Mouse (Mus musculus) embryonic facial prominence, embryonic 13.5 days (tissue): ENCODE results near the gene Srcap. TPM values are rescaled to one million over a fixed set of nuclear protein-coding genes. Genes with fewer than 3 reads are reported as not detected.
A peak's percentile ranks its signal among the peaks of the same experiment; 100 is the strongest.

Experiments
- ATAC-seq: fragments of 200-750 bp; cut with Nextera tagmentation; 2 replicates; pipeline ENCODE4 v1.8.0; 2017; ENCODE audit warnings: low read depth; ENCODE audit not compliant: insufficient number of reproducible peaks, insufficient read depth, low FRiP score, low TSS enrichment
- H3K27ac ChIP-seq: fragments of 300-500 bp; sonication (generic); 2 replicates; pipeline ENCODE4 v1.5.1; 2015; ENCODE audit warnings: moderate library complexity, mild to moderate bottlenecking, inconsistent platforms
- H3K27me3 ChIP-seq: fragments of 300-500 bp; sonication (generic); 2 replicates; pipeline ENCODE4 v1.6.1; 2015; ENCODE audit warnings: mild to moderate bottlenecking, inconsistent platforms
- H3K36me3 ChIP-seq: fragments of 300-500 bp; sonication (generic); 2 replicates; pipeline ENCODE4 v1.6.1; 2015; ENCODE audit warnings: mild to moderate bottlenecking, inconsistent platforms
- H3K4me1 ChIP-seq: fragments of 300-500 bp; sonication (generic); 2 replicates; pipeline ENCODE4 v1.6.1; 2015; ENCODE audit warnings: inconsistent platforms
- H3K4me2 ChIP-seq: fragments of 300-500 bp; sonication (generic); 2 replicates; pipeline ENCODE4 v1.6.1; 2015; ENCODE audit warnings: moderate library complexity, mild to moderate bottlenecking, inconsistent platforms
- H3K4me3 ChIP-seq: fragments of 300-500 bp; sonication (generic); 2 replicates; pipeline ENCODE4 v1.5.1; 2015; ENCODE audit warnings: mild to moderate bottlenecking, inconsistent platforms
- H3K9ac ChIP-seq: fragments of 300-500 bp; sonication (generic); 2 replicates; pipeline ENCODE4 v1.6.1; 2015; ENCODE audit warnings: mild to moderate bottlenecking, inconsistent platforms
- H3K9me3 ChIP-seq: fragments of 300-500 bp; sonication (generic); 2 replicates; pipeline ENCODE4 v1.6.1; 2016; ENCODE audit warnings: inconsistent platforms
- WGBS: fragments of 180-500 bp; shearing (Covaris S2); methylation state at CpG from one replicate; pipeline ENCODE4 v1.1.7; 2015; ENCODE audit warnings: mixed read lengths; 5-methylcytosine and 5-hydroxymethylcytosine counted together
- polyA plus RNA-seq: library from polyadenylated mRNA; unstranded; fragments of >200 nt; fragmentation: Nextera tagmentation; extraction: Ambion mirVana; gene quantifications from 2 replicates; pipeline ENCODE4 v1.2.1, GENCODE M21; 2015

Srcap gene
- polyA plus RNA-seq, 1 experiment from 2014 or later, result 55.6 TPM

GRCm38 (mm10) chr7:127587196-127587595 lies 75.4 kb downstream of the Srcap start:
- Histone ChIP-seq H3K4me1 (peaks cover 15% of the 10 kb centered on the region), H3K9ac (peak overlapping the region; percentile 74), H3K9me3 (no peaks in the 10 kb centered on the region), H3K4me3 (peak overlapping the region; percentile 91), H3K27ac (peak overlapping the region; percentile 78; the same call in 1 of the 2 replicates), H3K36me3 (peaks cover 63% of the 10 kb centered on the region), H3K27me3 (no peaks in the 10 kb centered on the region), H3K4me2 (peak overlapping the region; percentile 90)
- 62% methylated on average over 5 of the region's 5 CpGs for WGBS
- ATAC-seq, result no peak

- Histone ChIP-seq H3K9ac (peak within 1 kb of the TSS; percentile 91), H3K9me3 (no peaks in the 10 kb centered on the region), H3K4me1 (peaks cover 15% of the 10 kb centered on the region), H3K27me3 (no peaks in the 10 kb centered on the region), H3K4me2 (peak within 1 kb of the TSS; percentile 90), H3K4me3 (peak within 1 kb of the TSS; percentile 91), H3K27ac (peak within 1 kb of the TSS; percentile 78), H3K36me3 (peaks cover 63% of the 10 kb centered on the region)
- WGBS, result under 1% methylated on average over 50 of the region's 50 CpGs
- peak; percentile 95 for ATAC-seq
These were observed 76.5 kb downstream of the Srcap start, which contains the start of the genes Ccdc189 and Rnf40 for GRCm38 (mm10) chr7:127588011-127588871. Gene Ccdc189, minus strand, starts transcription at chr7:127588595. Gene Rnf40, plus strand, starts transcription at chr7:127588767.

GRCm38 (mm10) chr7:127588901-127589300 lies 77.1 kb downstream of the Srcap start:
- 3% methylated on average over 29 of the region's 29 CpGs for WGBS
- H3K9me3 ChIP-seq, result no peaks in the 10 kb centered on the region
- H3K4me2 ChIP-seq, result peak overlapping the region; percentile 90
- no peaks in the 10 kb centered on the region for H3K27me3 ChIP-seq
- H3K36me3 ChIP-seq, result peaks cover 63% of the 10 kb centered on the region
- peak overlapping the region; percentile 62; the same call in 1 of the 2 replicates for H3K27ac ChIP-seq
- peak overlapping the region; percentile 91 for H3K9ac ChIP-seq
- ATAC-seq, result no peak
- peak overlapping the region; percentile 91 for H3K4me3 ChIP-seq
- H3K4me1 ChIP-seq, result peaks cover 15% of the 10 kb centered on the region

- Histone ChIP-seq H3K36me3 (peaks cover 63% of the 10 kb centered on the region), H3K4me1 (peaks cover 15% of the 10 kb centered on the region), H3K4me2 (peak overlapping the region; percentile 90), H3K9ac (peak overlapping the region; percentile 91), H3K27ac (no peak overlapping the region), H3K4me3 (peak overlapping the region; percentile 91), H3K27me3 (no peaks in the 10 kb centered on the region), H3K9me3 (no peaks in the 10 kb centered on the region)
- no peak for ATAC-seq
- 84% methylated on average over 9 of the region's 9 CpGs for WGBS
These were observed 77.9 kb downstream of the Srcap start for GRCm38 (mm10) chr7:127589637-127590036.

- 93% methylated on average over 10 of the region's 10 CpGs for WGBS
- H3K27ac ChIP-seq, result no peak overlapping the region
- H3K4me1 ChIP-seq, result peaks cover 15% of the 10 kb centered on the region
- H3K9me3 ChIP-seq, result no peaks in the 10 kb centered on the region
- H3K27me3 ChIP-seq, result no peaks in the 10 kb centered on the region
- no peak overlapping the region for H3K4me2 ChIP-seq
- ATAC-seq, result no peak
- H3K9ac ChIP-seq, result no peak overlapping the region
- no peak overlapping the region for H3K4me3 ChIP-seq
- peaks cover 67% of the 10 kb centered on the region for H3K36me3 ChIP-seq
These were observed 79.3 kb downstream of the Srcap start for GRCm38 (mm10) chr7:127591108-127591507.

GRCm38 (mm10) chr7:127592575-127592974 lies 80.8 kb downstream of the Srcap start:
- no peak for ATAC-seq
- no peak overlapping the region for H3K9ac ChIP-seq
- no peak overlapping the region for H3K4me3 ChIP-seq
- H3K27ac ChIP-seq, result no peak overlapping the region
- no peaks in the 10 kb centered on the region for H3K9me3 ChIP-seq
- H3K4me1 ChIP-seq, result peaks cover 9% of the 10 kb centered on the region
- no peaks in the 10 kb centered on the region for H3K27me3 ChIP-seq
- H3K36me3 ChIP-seq, result peaks cover 82% of the 10 kb centered on the region
- no peak overlapping the region for H3K4me2 ChIP-seq
- WGBS, result 90% methylated on average over 14 of the region's 14 CpGs

GRCm38 (mm10) chr7:127596747-127597146 lies 85.0 kb downstream of the Srcap start:
- Histone ChIP-seq H3K9me3 (no peaks in the 10 kb centered on the region), H3K4me2 (no peak overlapping the region), H3K9ac (no peak overlapping the region), H3K36me3 (peaks cover 99% of the 10 kb centered on the region), H3K4me3 (no peak overlapping the region), H3K27me3 (no peaks in the 10 kb centered on the region), H3K27ac (no peak overlapping the region), H3K4me1 (no peaks in the 10 kb centered on the region)
- no peak for ATAC-seq
- WGBS, result 96% methylated on average over 17 of the region's 17 CpGs

GRCm38 (mm10) chr7:127600612-127601011 lies 88.8 kb downstream of the Srcap start:
- Histone ChIP-seq H3K27ac (no peak overlapping the region), H3K27me3 (no peaks in the 10 kb centered on the region), H3K4me2 (no peak overlapping the region), H3K9me3 (no peaks in the 10 kb centered on the region), H3K4me1 (no peaks in the 10 kb centered on the region), H3K9ac (no peak overlapping the region), H3K36me3 (peaks cover 93% of the 10 kb centered on the region), H3K4me3 (no peak overlapping the region)
- ATAC-seq, result no peak
- 95% methylated on average over 7 of the region's 7 CpGs for WGBS

GRCm38 (mm10) chr7:127601735-127602134 lies 90.0 kb downstream of the Srcap start:
- H3K27ac ChIP-seq, result no peak overlapping the region
- no peak overlapping the region for H3K4me3 ChIP-seq
- no peaks in the 10 kb centered on the region for H3K9me3 ChIP-seq
- no peaks in the 10 kb centered on the region for H3K4me1 ChIP-seq
- no peak overlapping the region for H3K9ac ChIP-seq
- no peak overlapping the region for H3K4me2 ChIP-seq
- WGBS, result 77% methylated on average over 4 of the region's 4 CpGs
- ATAC-seq, result no peak
- peaks cover 89% of the 10 kb centered on the region for H3K36me3 ChIP-seq
- no peaks in the 10 kb centered on the region for H3K27me3 ChIP-seq

- H3K4me2 ChIP-seq, result no peak overlapping the region
- no peak for ATAC-seq
- no peaks in the 10 kb centered on the region for H3K9me3 ChIP-seq
- H3K36me3 ChIP-seq, result peaks cover 89% of the 10 kb centered on the region
- no peaks in the 10 kb centered on the region for H3K4me1 ChIP-seq
- H3K27ac ChIP-seq, result no peak overlapping the region
- no peaks in the 10 kb centered on the region for H3K27me3 ChIP-seq
- H3K9ac ChIP-seq, result no peak overlapping the region
- WGBS, result 91% methylated on average over 2 of the region's 2 CpGs
- no peak overlapping the region for H3K4me3 ChIP-seq
These were observed 91.1 kb downstream of the Srcap start for GRCm38 (mm10) chr7:127602903-127603302.

GRCm38 (mm10) chr7:127604256-127604655 lies 92.5 kb downstream of the Srcap start:
- no peaks in the 10 kb centered on the region for H3K9me3 ChIP-seq
- no peaks in the 10 kb centered on the region for H3K27me3 ChIP-seq
- ATAC-seq, result no peak
- H3K4me1 ChIP-seq, result no peaks in the 10 kb centered on the region
- H3K4me3 ChIP-seq, result no peak overlapping the region
- WGBS, result 91% methylated on average over 10 of the region's 10 CpGs
- no peak overlapping the region for H3K27ac ChIP-seq
- H3K36me3 ChIP-seq, result peaks cover 90% of the 10 kb centered on the region
- H3K4me2 ChIP-seq, result no peak overlapping the region
- no peak overlapping the region for H3K9ac ChIP-seq

GRCm38 (mm10) chr7:127607150-127607549 lies 95.4 kb downstream of the Srcap start:
- Histone ChIP-seq H3K4me2 (no peak overlapping the region), H3K27me3 (no peaks in the 10 kb centered on the region), H3K4me3 (no peak overlapping the region), H3K36me3 (peaks cover 90% of the 10 kb centered on the region), H3K27ac (no peak overlapping the region), H3K9ac (no peak overlapping the region), H3K9me3 (no peaks in the 10 kb centered on the region), H3K4me1 (no peaks in the 10 kb centered on the region)
- no peak for ATAC-seq
- WGBS, result 88% methylated on average over 6 of the region's 6 CpGs
